Mouse (Mus musculus) myocyte (in vitro differentiated cells): Measurements from ENCODE around the gene Il20rb. TPM values are rescaled to one million over a fixed set of nuclear protein-coding genes. Genes with fewer than 3 reads are reported as not detected.
A peak's percentile ranks its signal among the peaks of the same experiment; 100 is the strongest.

Source experiments
- H3K27me3 ChIP-seq: one replicate; pipeline ENCODE4 v1.6.1; 2011; ENCODE audit not compliant: control insufficient read depth, insufficient read depth, insufficient read length
- H3K36me3 ChIP-seq: one replicate; pipeline ENCODE4 v1.6.1; 2011; ENCODE audit not compliant: control insufficient read depth, insufficient read depth
- H3K4me2 ChIP-seq: one replicate; pipeline ENCODE4 v1.6.1; 2011; ENCODE audit warnings: low read depth, control low read depth
- H3K4me3 ChIP-seq: one replicate; pipeline ENCODE4 v1.5.1; 2011; ENCODE audit warnings: mild to moderate bottlenecking, control low read depth, moderate library complexity
- H3K79me2 ChIP-seq: one replicate; pipeline ENCODE4 v1.6.1; 2011; ENCODE audit not compliant: control insufficient read depth, insufficient read depth
- H3ac ChIP-seq: one replicate; pipeline ENCODE4 v1.6.1; 2011; ENCODE audit not compliant: control insufficient read depth, insufficient read length
- CEBPB ChIP-seq: IDR thresholded peaks from 2 replicates; pipeline ENCODE4 v1.6.1; 2011; ENCODE audit warnings: mild to moderate bottlenecking, moderate library complexity; ENCODE audit not compliant: poor library complexity, insufficient read depth, severe bottlenecking
- E2F4 ChIP-seq: IDR thresholded peaks from one replicate; pipeline ENCODE4 v1.6.1; 2011; ENCODE audit warnings: mild to moderate bottlenecking, control low read depth, moderate library complexity; ENCODE audit not compliant: insufficient read depth
- MAX ChIP-seq: IDR thresholded peaks from one replicate; pipeline ENCODE4 v1.6.1; 2011; ENCODE audit warnings: low read depth, mild to moderate bottlenecking, control low read depth
- MYOD1 ChIP-seq, 3 experiments: IDR thresholded peaks; one replicate each; pipeline ENCODE4 v1.6.1; 2011; ENCODE audit warnings: control low read depth in 2 of 3, low read depth in 2 of 3, mild to moderate bottlenecking in 2 of 3, moderate library complexity in 1 of 3; ENCODE audit not compliant: insufficient read length in 2 of 3, control insufficient read depth in 1 of 3
- MYOG ChIP-seq, 3 experiments: IDR thresholded peaks; one replicate each; pipeline ENCODE4 v1.6.1; 2011; ENCODE audit warnings: control low read depth in 2 of 3, low read depth in 2 of 3, mild to moderate bottlenecking in 2 of 3; ENCODE audit not compliant: insufficient read length in 2 of 3, control insufficient read depth in 1 of 3, insufficient read depth in 1 of 3
- POLR2A ChIP-seq: IDR thresholded peaks from one replicate; pipeline ENCODE4 v1.6.1; 2011; ENCODE audit warnings: low read depth, mild to moderate bottlenecking, control low read depth, moderate library complexity; ENCODE audit not compliant: insufficient read length
- POLR2AphosphoS2 ChIP-seq: IDR thresholded peaks from one replicate; pipeline ENCODE4 v1.6.1; 2011; ENCODE audit warnings: low read depth, control low read depth; ENCODE audit not compliant: insufficient read length
- REST ChIP-seq: IDR thresholded peaks from one replicate; pipeline ENCODE4 v1.6.1; 2011; ENCODE audit warnings: mild to moderate bottlenecking, control low read depth, moderate library complexity; ENCODE audit not compliant: insufficient read depth, insufficient read length
- SRF ChIP-seq: IDR thresholded peaks from one replicate; pipeline ENCODE4 v1.6.1; 2011; ENCODE audit warnings: low read depth; ENCODE audit not compliant: control insufficient read depth, insufficient read length
- TCF12 ChIP-seq: IDR thresholded peaks from one replicate; pipeline ENCODE4 v1.6.1; 2011; ENCODE audit warnings: mild to moderate bottlenecking, control low read depth; ENCODE audit not compliant: poor library complexity, insufficient read depth, severe bottlenecking
- TCF3 ChIP-seq: IDR thresholded peaks from one replicate; pipeline ENCODE4 v1.6.1; 2011; ENCODE audit warnings: low read depth, control low read depth; ENCODE audit not compliant: insufficient read length
- USF1 ChIP-seq: IDR thresholded peaks from one replicate; pipeline ENCODE4 v1.6.1; 2011; ENCODE audit warnings: low read depth, mild to moderate bottlenecking, control low read depth, moderate library complexity
- polyA plus RNA-seq: library from polyadenylated mRNA; unstranded; fragments of >200 nt; fragmentation: generic; extraction: Trizol; gene quantifications from one replicate; pipeline ENCODE4 v1.2.1, GENCODE M21; 2012; ENCODE audit warnings: missing spikeins

The Il20rb gene
- polyA plus RNA-seq, 1 experiment: 0.40 TPM

GRCm38 (mm10) chr9:100469681-100470080 is 16.9 kb downstream of the Il20rb start:
- Histone ChIP-seq H3K4me2 (no peak overlapping the region), H3K36me3 (no peaks in the 10 kb centered on the region), H3K79me2 (no peaks in the 10 kb centered on the region), H3K4me3 (no peak overlapping the region), H3ac (no peak overlapping the region), H3K27me3 (no peaks in the 10 kb centered on the region)
- TF ChIP-seq CEBPB: no peak
- no peak for TF ChIP-seq TCF12
- no peak for TF ChIP-seq MYOD1 (IDR thresholded peaks at IDR 0.05; ENCODE audit: control insufficient read depth in 1 of 3, insufficient read length in 2 of 3, low read depth in 2 of 3)
- no peak for TF ChIP-seq POLR2A
- TF ChIP-seq POLR2AphosphoS2: no peak
- no peak for TF ChIP-seq E2F4

GRCm38 (mm10) chr9:100468151-100468550 is 18.4 kb downstream of the Il20rb start:
- Histone ChIP-seq H3K4me3 (no peak overlapping the region), H3K36me3 (no peaks in the 10 kb centered on the region), H3K79me2 (no peaks in the 10 kb centered on the region), H3K27me3 (no peaks in the 10 kb centered on the region), H3K4me2 (no peak overlapping the region), H3ac (no peak overlapping the region)
- TF ChIP-seq USF1 (no peak), POLR2A (no peak), MAX (no peak), E2F4 (no peak)

DNA sequence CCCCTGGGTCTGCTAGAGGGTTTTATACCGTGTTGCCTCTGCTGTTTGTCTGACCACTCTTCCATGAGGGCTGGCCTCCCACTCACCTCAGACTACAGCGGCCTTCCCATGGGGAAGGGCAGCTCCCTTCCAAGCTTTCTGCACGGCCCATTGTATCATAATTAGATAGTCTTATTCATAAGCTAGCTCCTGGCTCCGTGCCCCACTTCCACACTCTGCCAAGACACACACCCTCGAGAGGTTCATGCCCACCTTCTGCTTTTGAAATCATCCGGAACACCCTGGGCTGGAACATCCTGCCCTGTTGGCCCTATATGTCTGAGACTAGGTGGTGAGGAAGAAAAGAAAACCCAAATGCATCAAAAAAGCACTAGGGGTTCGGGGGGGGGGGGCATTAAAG is 18.9 kb downstream of the Il20rb start:
- no peak overlapping the region for H3K4me3 ChIP-seq
- H3K27me3 ChIP-seq: no peaks in the 10 kb centered on the region
- no peaks in the 10 kb centered on the region for H3K79me2 ChIP-seq
- H3K4me2 ChIP-seq: no peak overlapping the region
- H3ac ChIP-seq: no peak overlapping the region
- H3K36me3 ChIP-seq: no peaks in the 10 kb centered on the region
- TF ChIP-seq MAX: no peak
- no peak for TF ChIP-seq REST
- TF ChIP-seq SRF: no peak
- no peak for TF ChIP-seq POLR2AphosphoS2
- TF ChIP-seq USF1: no peak
- TF ChIP-seq MYOG (IDR thresholded peaks at IDR 0.05; ENCODE audit: control insufficient read depth in 1 of 3, insufficient read depth in 1 of 3, insufficient read length in 2 of 3, low read depth in 2 of 3): no peak
- TF ChIP-seq MYOD1 (IDR thresholded peaks at IDR 0.05; ENCODE audit: control insufficient read depth in 1 of 3, insufficient read length in 2 of 3, low read depth in 2 of 3): no peak
- no peak for TF ChIP-seq E2F4
- TF ChIP-seq TCF12: no peak
- no peak for TF ChIP-seq CEBPB
- no peak for TF ChIP-seq POLR2A
- TF ChIP-seq TCF3: no peak

DNA sequence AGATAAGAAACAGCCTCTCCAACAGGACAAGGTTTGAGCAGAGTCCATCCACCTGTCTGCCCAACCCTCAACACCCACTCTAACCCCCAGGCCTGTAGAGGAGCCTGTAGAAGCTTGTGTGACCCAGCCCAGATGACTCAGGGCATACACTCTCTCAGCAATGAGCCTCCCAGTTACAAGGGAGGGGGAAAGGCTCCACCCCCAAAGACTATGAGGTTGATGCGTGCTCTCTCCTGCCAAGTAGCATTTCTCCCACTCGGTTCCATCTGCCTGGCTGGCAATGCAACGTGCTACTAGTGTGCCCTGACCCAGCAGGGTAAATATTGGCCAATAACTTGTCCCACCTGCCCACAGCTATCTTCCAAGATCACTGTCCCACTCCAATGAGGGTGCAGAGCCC is 19.8 kb downstream of the Il20rb start:
- H3ac ChIP-seq: no peak overlapping the region
- no peak overlapping the region for H3K4me3 ChIP-seq
- H3K36me3 ChIP-seq: no peaks in the 10 kb centered on the region
- H3K4me2 ChIP-seq: no peak overlapping the region
- TF ChIP-seq MYOD1 (IDR thresholded peaks at IDR 0.05; ENCODE audit: control insufficient read depth in 1 of 3, insufficient read length in 2 of 3, low read depth in 2 of 3): peak in 1 of 3 experiments; percentile 74
- no peak for TF ChIP-seq MAX
- no peak for TF ChIP-seq POLR2A
- H3K27me3 ChIP-seq: no peaks in the 10 kb centered on the region
- H3K79me2 ChIP-seq: no peaks in the 10 kb centered on the region

DNA sequence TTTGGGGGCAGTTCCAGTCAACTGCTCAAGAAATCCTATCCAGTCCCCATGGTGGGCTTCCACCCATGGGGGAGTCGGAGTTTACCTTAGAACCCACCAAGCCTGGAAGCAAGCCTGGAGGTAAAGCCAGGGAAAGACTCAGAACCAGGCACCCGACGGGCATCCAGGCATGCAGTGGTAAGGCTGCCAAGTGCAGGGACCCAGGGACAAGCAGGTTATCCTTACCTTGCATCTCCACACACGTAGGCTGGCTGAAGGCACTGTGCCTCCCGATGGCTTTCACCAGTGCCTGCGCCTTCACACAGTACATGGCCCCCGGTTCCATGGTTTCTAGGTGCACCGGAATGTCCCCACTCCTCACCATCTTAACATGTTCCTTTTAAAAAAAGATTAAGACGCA is 20.6 kb downstream of the Il20rb start:
- Histone ChIP-seq H3K4me3 (no peak overlapping the region), H3K27me3 (no peaks in the 10 kb centered on the region), H3ac (no peak overlapping the region), H3K36me3 (no peaks in the 10 kb centered on the region), H3K79me2 (no peaks in the 10 kb centered on the region), H3K4me2 (no peak overlapping the region)
- TF ChIP-seq CEBPB (no peak), TCF12 (no peak), E2F4 (no peak), SRF (no peak), POLR2AphosphoS2 (no peak), TCF3 (no peak), MYOD1 (IDR thresholded peaks at IDR 0.05; ENCODE audit: control insufficient read depth in 1 of 3, insufficient read length in 2 of 3, low read depth in 2 of 3) (no peak), MYOG (IDR thresholded peaks at IDR 0.05; ENCODE audit: control insufficient read depth in 1 of 3, insufficient read depth in 1 of 3, insufficient read length in 2 of 3, low read depth in 2 of 3) (no peak), MAX (no peak), USF1 (no peak), REST (no peak), POLR2A (no peak)

GRCm38 (mm10) chr9:100465380-100465779 is 21.2 kb downstream of the Il20rb start:
- Histone ChIP-seq H3K4me3 (no peak overlapping the region), H3K4me2 (no peak overlapping the region), H3ac (no peak overlapping the region), H3K79me2 (no peaks in the 10 kb centered on the region), H3K27me3 (no peaks in the 10 kb centered on the region), H3K36me3 (no peaks in the 10 kb centered on the region)
- TF ChIP-seq USF1 (no peak), MYOG (IDR thresholded peaks at IDR 0.05; ENCODE audit: control insufficient read depth in 1 of 3, insufficient read depth in 1 of 3, insufficient read length in 2 of 3, low read depth in 2 of 3) (no peak), MAX (no peak), POLR2A (no peak), SRF (no peak)
